Mouse (Mus musculus): ENCODE measurements around the gene Gm17509. TPM values are rescaled to one million over a fixed set of nuclear protein-coding genes. Genes with fewer than 3 reads are reported as not detected.

Gene Gm17509
- polyA plus RNA-seq, 2 experiments: 0.08 to 0.20 TPM

DNA sequence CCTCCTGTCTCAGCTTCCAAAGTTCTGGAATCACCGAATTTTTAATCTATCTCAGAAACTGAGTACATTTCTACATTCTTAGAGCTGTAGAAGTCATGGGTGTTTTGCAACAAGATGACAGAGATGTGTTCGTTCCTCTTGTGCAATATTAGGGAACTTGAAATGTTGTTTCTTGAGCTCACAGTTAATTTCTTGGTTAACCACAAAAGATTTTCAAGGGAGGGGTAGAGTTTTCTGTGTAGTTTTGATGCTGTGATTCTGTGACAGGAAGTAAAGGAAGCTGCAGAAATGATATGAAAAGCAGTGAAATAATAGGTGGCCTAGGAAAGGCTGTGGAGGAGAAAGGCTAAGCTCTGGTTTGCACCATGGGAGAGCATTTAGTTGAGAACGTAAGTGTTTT, 21.2 kb upstream of the Gm17509 start:
- Histone ChIP-seq H3K4me2 (replicated peaks; ENCODE audit: low read depth, low read length, severe bottlenecking) (no peak overlapping the region), H3K4me1 (ENCODE audit: control insufficient read depth, insufficient read depth, low read length) (no peaks in the 10 kb centered on the region), H3K36me3 (ENCODE audit: control insufficient read depth, insufficient read depth, low read length) (no peaks in the 10 kb centered on the region), H3K27me3 (ENCODE audit: control insufficient read depth, insufficient read depth, low read length) (no peaks in the 10 kb centered on the region), H3K27ac (replicated peaks; ENCODE audit: low read depth, low read length) (no peak overlapping the region), H3K4me3 (replicated peaks; ENCODE audit: low read length) (no peak overlapping the region), H3K9me3 (ENCODE audit: control insufficient read depth, low read length) (no peaks in the 10 kb centered on the region), H3K9ac (ENCODE audit: low read depth, low read length, severe bottlenecking) (no peak overlapping the region)
- no peak for TF ChIP-seq POLR2A (IDR thresholded peaks at IDR 0.05; ENCODE audit: borderline replicate concordance, extremely low read depth, insufficient read depth, insufficient read length)
- DNase-seq (ENCODE audit: low spot score) (no peak), ATAC-seq (ENCODE audit: low FRiP score, low read depth) (no peak)
- WGBS: 88% methylated on average over 3 of the region's 3 CpGs

DNA sequence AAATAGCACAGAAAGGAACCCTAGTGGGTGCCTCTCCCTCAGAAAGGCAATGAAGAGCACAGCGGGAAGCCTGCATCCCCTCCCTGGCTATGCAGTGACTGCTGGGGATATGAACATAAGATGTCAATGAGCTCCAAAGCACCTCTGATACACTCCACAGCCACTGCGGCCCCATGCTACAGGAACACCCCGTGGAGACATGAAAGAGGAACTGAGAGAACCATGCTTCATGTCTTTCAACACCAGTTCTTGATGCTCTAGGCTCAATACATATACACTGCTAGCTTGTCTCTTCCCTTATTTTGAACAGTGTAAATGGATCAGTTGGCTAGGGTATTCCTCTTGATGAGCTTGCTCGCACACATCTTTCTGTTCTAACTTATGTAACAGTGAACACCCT, 16.2 kb upstream of the Gm17509 start:
- Histone ChIP-seq H3K4me2 (replicated peaks; ENCODE audit: low read depth, low read length, severe bottlenecking) (no peak overlapping the region), H3K4me3 (replicated peaks; ENCODE audit: low read length) (no peak overlapping the region), H3K27ac (replicated peaks; ENCODE audit: low read depth, low read length) (no peak overlapping the region), H3K27me3 (ENCODE audit: control insufficient read depth, insufficient read depth, low read length) (no peaks in the 10 kb centered on the region), H3K9ac (ENCODE audit: low read depth, low read length, severe bottlenecking) (no peak overlapping the region), H3K9me3 (ENCODE audit: control insufficient read depth, low read length) (no peaks in the 10 kb centered on the region), H3K36me3 (ENCODE audit: control insufficient read depth, insufficient read depth, low read length) (no peaks in the 10 kb centered on the region), H3K4me1 (ENCODE audit: control insufficient read depth, insufficient read depth, low read length) (peaks cover 8% of the 10 kb centered on the region)
- ATAC-seq (ENCODE audit: low FRiP score, low read depth): no peak
- no peak for DNase-seq (ENCODE audit: low spot score)
- no peak for TF ChIP-seq POLR2A (IDR thresholded peaks at IDR 0.05; ENCODE audit: borderline replicate concordance, extremely low read depth, insufficient read depth, insufficient read length)
- 74% methylated on average over 4 of the region's 4 CpGs for WGBS

DNA sequence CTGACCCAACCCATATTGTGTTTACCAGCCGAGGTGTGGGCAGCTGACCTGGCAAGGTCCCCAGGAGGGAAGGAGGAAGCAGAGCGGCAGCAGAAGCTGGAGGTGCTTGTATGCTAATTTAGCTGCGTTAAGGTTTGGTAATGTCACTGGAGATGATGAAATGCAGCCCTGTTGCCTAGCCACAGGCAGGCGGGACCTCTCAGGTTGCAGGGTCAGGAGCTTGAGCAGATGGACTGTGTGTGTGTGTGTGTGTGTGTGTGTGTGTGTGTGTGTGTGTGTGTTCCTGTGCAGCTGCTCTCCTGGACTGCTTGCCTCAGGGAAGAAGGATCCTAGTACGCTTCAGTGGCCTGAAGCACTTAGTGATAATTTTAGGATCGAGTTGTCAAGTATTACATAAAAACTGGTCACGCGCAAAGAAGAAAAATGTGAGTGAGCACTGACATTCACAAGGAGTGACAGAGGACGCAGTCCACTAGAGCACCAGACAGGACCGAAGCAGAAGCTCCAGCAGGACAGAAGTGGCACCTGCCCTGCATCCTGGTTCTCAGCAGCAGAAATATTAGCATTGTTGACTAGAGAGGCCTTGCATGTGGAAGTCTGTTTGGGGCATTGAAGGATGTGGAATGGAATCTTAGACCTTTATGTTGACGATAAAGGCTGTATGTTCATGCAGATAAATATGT, 14.8 kb upstream of the Gm17509 start:
- no peaks in the 10 kb centered on the region for H3K36me3 ChIP-seq (ENCODE audit: control insufficient read depth, insufficient read depth, low read length)
- DNase-seq (ENCODE audit: low spot score) (no peak), ATAC-seq (ENCODE audit: low FRiP score, low read depth) (peak; percentile 83)
- H3K27ac ChIP-seq (replicated peaks; ENCODE audit: low read depth, low read length): no peak overlapping the region
- H3K27me3 ChIP-seq (ENCODE audit: control insufficient read depth, insufficient read depth, low read length): no peaks in the 10 kb centered on the region
- 40% methylated on average over 11 of the region's 11 CpGs for WGBS
- no peak overlapping the region for H3K4me3 ChIP-seq (replicated peaks; ENCODE audit: low read length)
- H3K4me1 ChIP-seq (ENCODE audit: control insufficient read depth, insufficient read depth, low read length): peaks cover 11% of the 10 kb centered on the region
- TF ChIP-seq POLR2A (IDR thresholded peaks at IDR 0.05; ENCODE audit: borderline replicate concordance, extremely low read depth, insufficient read depth, insufficient read length): no peak
- H3K9ac ChIP-seq (ENCODE audit: low read depth, low read length, severe bottlenecking): no peak overlapping the region
- H3K9me3 ChIP-seq (ENCODE audit: control insufficient read depth, low read length): no peaks in the 10 kb centered on the region
- H3K4me2 ChIP-seq (replicated peaks; ENCODE audit: low read depth, low read length, severe bottlenecking): no peak overlapping the region

DNA sequence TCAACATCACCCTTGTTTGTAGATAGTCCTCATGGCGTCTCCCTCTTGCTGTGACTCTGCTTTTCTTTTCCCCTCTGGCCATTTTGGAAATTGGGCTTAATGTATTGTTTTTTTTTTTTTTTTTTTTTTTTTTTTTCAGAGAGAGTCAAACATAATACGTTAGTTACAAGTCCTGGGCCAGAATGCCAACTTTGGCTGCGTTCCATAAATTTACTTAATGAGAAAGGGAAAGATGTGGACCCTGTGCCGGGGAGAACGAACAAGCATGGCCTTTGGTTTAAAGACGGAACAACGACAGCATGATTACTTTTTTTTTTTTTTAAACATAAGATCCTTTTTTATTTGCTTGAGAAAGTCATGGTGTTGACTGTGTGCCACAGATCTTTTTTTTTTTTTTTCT, 13.6 kb upstream of the Gm17509 start:
- DNase-seq (ENCODE audit: low spot score) (no peak), ATAC-seq (ENCODE audit: low FRiP score, low read depth) (no peak)
- Histone ChIP-seq H3K9ac (ENCODE audit: low read depth, low read length, severe bottlenecking) (no peak overlapping the region), H3K4me2 (replicated peaks; ENCODE audit: low read depth, low read length, severe bottlenecking) (no peak overlapping the region), H3K9me3 (ENCODE audit: control insufficient read depth, low read length) (no peaks in the 10 kb centered on the region), H3K4me1 (ENCODE audit: control insufficient read depth, insufficient read depth, low read length) (peaks cover 11% of the 10 kb centered on the region), H3K36me3 (ENCODE audit: control insufficient read depth, insufficient read depth, low read length) (no peaks in the 10 kb centered on the region), H3K27ac (replicated peaks; ENCODE audit: low read depth, low read length) (no peak overlapping the region), H3K4me3 (replicated peaks; ENCODE audit: low read length) (no peak overlapping the region), H3K27me3 (ENCODE audit: control insufficient read depth, insufficient read depth, low read length) (no peaks in the 10 kb centered on the region)
- no peak for TF ChIP-seq POLR2A (IDR thresholded peaks at IDR 0.05; ENCODE audit: borderline replicate concordance, extremely low read depth, insufficient read depth, insufficient read length)
- WGBS: 31% methylated on average over 7 of the region's 7 CpGs

DNA sequence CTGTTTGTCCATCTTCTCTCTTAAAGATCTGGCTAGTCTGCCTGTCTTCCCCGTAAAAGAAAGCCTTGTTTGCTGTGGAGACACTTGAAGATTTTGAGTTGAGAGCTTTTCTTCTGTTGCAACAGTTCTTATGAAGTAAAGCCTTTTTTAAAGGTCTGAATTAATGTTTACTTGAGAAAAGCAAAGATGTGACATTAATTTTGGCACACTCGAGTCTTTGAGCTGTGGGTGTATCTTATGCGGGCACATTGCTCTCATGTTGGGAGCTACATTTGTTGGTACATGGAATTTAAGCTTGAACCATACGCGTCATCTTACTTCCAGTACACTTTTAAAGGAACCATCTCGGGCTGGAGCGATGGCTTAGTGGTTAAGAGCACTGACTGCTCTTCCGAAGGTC, 12.9 kb upstream of the Gm17509 start:
- Histone ChIP-seq H3K9ac (ENCODE audit: low read depth, low read length, severe bottlenecking) (no peak overlapping the region), H3K9me3 (ENCODE audit: control insufficient read depth, low read length) (no peaks in the 10 kb centered on the region), H3K27ac (replicated peaks; ENCODE audit: low read depth, low read length) (no peak overlapping the region), H3K36me3 (ENCODE audit: control insufficient read depth, insufficient read depth, low read length) (no peaks in the 10 kb centered on the region), H3K4me1 (ENCODE audit: control insufficient read depth, insufficient read depth, low read length) (peaks cover 11% of the 10 kb centered on the region), H3K4me3 (replicated peaks; ENCODE audit: low read length) (no peak overlapping the region), H3K4me2 (replicated peaks; ENCODE audit: low read depth, low read length, severe bottlenecking) (no peak overlapping the region), H3K27me3 (ENCODE audit: control insufficient read depth, insufficient read depth, low read length) (no peaks in the 10 kb centered on the region)
- ATAC-seq (ENCODE audit: low FRiP score, low read depth) (no peak), DNase-seq (ENCODE audit: low spot score) (no peak)
- WGBS: 91% methylated on average over 8 of the region's 8 CpGs
- TF ChIP-seq POLR2A (IDR thresholded peaks at IDR 0.05; ENCODE audit: borderline replicate concordance, extremely low read depth, insufficient read depth, insufficient read length): no peak

Data from limb, embryonic 14.5 days (tissue).